Mouse (Mus musculus): ENCODE data around the gene Zfp697.
"Not testable (repeated sequence)": the region's sequence is repeated elsewhere in the genome, so short reads cannot be mapped to it uniquely, and the experiment has no call there.

DNA sequence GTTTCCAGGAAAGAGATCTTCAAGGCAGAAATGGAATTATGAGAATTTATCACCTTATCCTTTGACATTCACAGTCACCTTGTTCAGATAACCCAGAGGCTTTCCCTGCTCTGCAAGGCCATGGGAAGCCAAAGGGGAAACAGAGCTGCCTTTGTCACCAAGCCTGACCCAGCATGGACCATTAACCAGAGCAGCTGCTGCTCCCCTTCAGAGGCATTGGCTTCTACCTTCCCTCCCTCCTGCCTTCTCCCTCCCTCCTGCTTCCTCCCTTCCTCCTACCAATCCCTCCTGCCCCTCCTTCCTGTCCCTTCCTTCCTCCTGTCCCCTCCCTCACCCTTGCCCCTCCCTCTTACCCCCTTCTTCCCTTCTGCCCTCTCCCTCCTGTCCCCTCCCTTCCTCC lies 165.4 kb downstream of the Zfp697 start:
- not testable (repeated sequence) for TF ChIP-seq CTCF, EP300 (IDR thresholded peaks at IDR 0.05)
